Comparison of ENCODE assay signal across 16 mouse cellular contexts in genomic region chr5:25652435-25652834, GRCm38 (mm10). TPM values are rescaled to one million over a fixed set of nuclear protein-coding genes. Genes with fewer than 3 reads are reported as not detected.
DNase-seq lines count a peak whose midpoint lies in the region; ATAC-seq lines count a peak whose summit lies in the region.
"Had no signal": no experiment of that assay in that cellular context is flagged by ENCODE, and none has a peak within 500 bp of the region (broad histone marks: within the 10 kb centered on the region; RNA-seq: fewer than 3 reads in every experiment).

No protein-coding gene starts in this region.

- H3K27ac ChIP-seq in neural tube, embryonic 15.5 days (replicated peaks): no peak overlapping the region
- H3K27ac ChIP-seq in midbrain, embryonic 10.5 days (replicated peaks): no peak overlapping the region
- H3K27ac ChIP-seq: embryonic facial prominence, embryonic 12.5 days; heart, embryonic 10.5 days; hindbrain, embryonic 10.5 days; kidney, postnatal 0 days; limb, embryonic 12.5 days; neural tube, embryonic 12.5 days; stomach, embryonic 15.5 days had no signal

- no peak overlapping the region for H3K4me3 ChIP-seq in neural tube, embryonic 15.5 days (replicated peaks)
- H3K4me3 ChIP-seq in midbrain, embryonic 10.5 days: no peak overlapping the region
- H3K4me3 ChIP-seq: embryonic facial prominence, embryonic 12.5 days; heart, embryonic 10.5 days; hindbrain, embryonic 10.5 days; limb, embryonic 12.5 days; neural tube, embryonic 12.5 days; stomach, embryonic 15.5 days had no signal

- no peak overlapping the region for H3K9ac ChIP-seq in neural tube, embryonic 15.5 days (replicated peaks)
- H3K9ac ChIP-seq: embryonic facial prominence, embryonic 12.5 days; limb, embryonic 12.5 days; neural tube, embryonic 12.5 days; stomach, embryonic 15.5 days had no signal

- H3K27me3 ChIP-seq in neural tube, embryonic 15.5 days (replicated peaks): no peaks in the 10 kb centered on the region
- H3K27me3 ChIP-seq in midbrain, embryonic 10.5 days (ENCODE audit: low read depth, poor library complexity, severe bottlenecking): 0 out of 2 replicates have a peak, but pooled peaks cover 6% of the 10 kb centered on the region
- H3K27me3 ChIP-seq: embryonic facial prominence, embryonic 12.5 days; limb, embryonic 12.5 days; neural tube, embryonic 12.5 days; stomach, embryonic 15.5 days had no signal

- no peaks in the 10 kb centered on the region for H3K9me3 ChIP-seq in neural tube, embryonic 15.5 days (replicated peaks)
- no peaks in the 10 kb centered on the region for H3K9me3 ChIP-seq in midbrain, embryonic 10.5 days (replicated peaks)
- H3K9me3 ChIP-seq: embryonic facial prominence, embryonic 12.5 days; heart, embryonic 10.5 days; hindbrain, embryonic 10.5 days; limb, embryonic 12.5 days; neural tube, embryonic 12.5 days; stomach, embryonic 15.5 days had no signal

- peak; percentile 33 for DNase-seq in retina, postnatal 1 day
- no peak for DNase-seq in retina, embryonic 14.5 days (ENCODE audit: low spot score)
- DNase-seq in frontal cortex, postnatal 10 days (ENCODE audit: low spot score in 2 of 2): peak; percentile 25 to 38
- peak; percentile 14 to 38 for DNase-seq in left cerebral cortex, adult 9 months (ENCODE audit: low spot score in 2 of 2)
- no peak for DNase-seq in B cell, adult 2 months
- no peak for DNase-seq in midbrain, embryonic 10.5 days (ENCODE audit: low spot score)
- DNase-seq: cerebellum, adult 9-10 months; lung, adult 2 months had no signal

- no peaks in the 10 kb centered on the region for H3K36me3 ChIP-seq in neural tube, embryonic 15.5 days
- peaks cover 3% of the 10 kb centered on the region for H3K36me3 ChIP-seq in midbrain, embryonic 10.5 days
- H3K36me3 ChIP-seq: embryonic facial prominence, embryonic 12.5 days; heart, embryonic 10.5 days; hindbrain, embryonic 10.5 days; limb, embryonic 12.5 days; neural tube, embryonic 12.5 days; stomach, embryonic 15.5 days had no signal

- H3K4me2 ChIP-seq in neural tube, embryonic 15.5 days: no peak overlapping the region
- H3K4me2 ChIP-seq: embryonic facial prominence, embryonic 12.5 days; limb, embryonic 12.5 days; neural tube, embryonic 12.5 days; stomach, embryonic 15.5 days had no signal

- 67% methylated on average over 7 of the region's 7 CpGs for WGBS in neural tube, embryonic 15.5 days
- WGBS in midbrain, embryonic 10.5 days: 92% methylated on average over 7 of the region's 7 CpGs

- H3K4me1 ChIP-seq in neural tube, embryonic 15.5 days: peaks cover 10% of the 10 kb centered on the region
- H3K4me1 ChIP-seq in midbrain, embryonic 10.5 days: peaks cover 21% of the 10 kb centered on the region

- ATAC-seq in neural tube, embryonic 15.5 days (ENCODE audit: low FRiP score): no peak

RNA-seq across cellular contexts. Expression of gene Xrcc2, which starts 53.2 kb away (rescaled TPM):
- 4.4 and 6.0 TPM in 2 replicates for polyA plus RNA-seq in neural tube, embryonic 15.5 days (2015; fragmentation: Nextera tagmentation; extraction: Ambion mirVana)
- polyA plus RNA-seq in midbrain, embryonic 10.5 days (2016; fragmentation: Nextera tagmentation; extraction: Ambion mirVana): 15.7 and 17.3 TPM in 2 replicates

Comparison
In these comparisons a context has a peak if more than half of its experiments do, and no peak if none do; other contexts are left out.
1. DNase-seq: peak in retina, postnatal 1 day (single experiment), frontal cortex, postnatal 10 days (2 of 2) and left cerebral cortex, adult 9 months (2 of 2); none in retina, embryonic 14.5 days (single experiment), B cell, adult 2 months (0 of 2) and midbrain, embryonic 10.5 days (single experiment).